Mouse (Mus musculus) layer of hippocampus, postnatal 14 days (tissue): ENCODE results near the gene Myh14. TPM values are rescaled to one million over a fixed set of nuclear protein-coding genes. Genes with fewer than 3 reads are reported as not detected.
A peak's percentile ranks its signal among the peaks of the same experiment; 100 is the strongest.
"Not testable (repeated sequence)": the region's sequence is repeated elsewhere in the genome, so short reads cannot be mapped to it uniquely, and the experiment has no call there.

Experiments
- DNase-seq, 2 experiments: peaks; one replicate each; pipeline ENCODE4 v3.0.0; 2021 to 2022; ENCODE audit warnings: low spot score in 2 of 2, mixed read lengths in 1 of 2
- long read RNA-seq, 2 experiments: library from polyadenylated mRNA; stranded (forward); transcript quantifications; one replicate each; pipeline ENCODE4 v2.0.0; 2021
- total RNA-seq, 2 experiments: library from RNA; stranded (reverse); gene quantifications; 2 replicates each; pipeline ENCODE4 v1.2.3; 2021

Myh14 gene
- 10 to 100 TPM; 20.9 to 24.6 TPM for total RNA-seq
- long read RNA-seq, experiment 1, partial matches to known transcripts = 8 of 13 reads
- long read RNA-seq, experiment 1, other reads (novel, unspliced or antisense) = 5 of 13 reads
- long read RNA-seq, experiment 2, partial matches to known transcripts = 18 of 23 reads
- long read RNA-seq, experiment 2, other reads (novel, unspliced or antisense) = 5 of 23 reads

DNA sequence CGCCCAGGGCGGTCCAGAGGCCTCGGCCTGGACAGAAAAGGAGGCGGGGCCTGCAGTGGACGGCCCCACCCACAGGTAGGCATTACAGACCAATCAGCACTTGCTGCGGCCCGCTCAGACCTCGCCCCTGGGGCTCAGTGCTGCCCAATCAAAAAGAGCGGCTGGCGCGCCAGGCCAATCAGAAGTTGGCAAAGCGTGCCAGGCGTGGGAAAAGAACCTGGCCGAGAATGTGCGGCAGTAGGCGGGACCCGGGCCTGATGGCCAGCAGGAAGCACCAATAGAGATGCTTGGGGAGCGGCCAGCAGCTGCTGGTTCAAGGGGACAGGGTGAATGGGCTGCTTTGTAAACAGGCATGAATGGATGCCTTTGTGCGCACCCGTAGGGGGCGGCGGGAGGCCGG lies at the start of gene Myh14:
Gene Myh14 (minus strand): TSS at position 41 of the 400 bp plus-strand sequence.
- peak; percentile 93 to 97 for DNase-seq

DNA sequence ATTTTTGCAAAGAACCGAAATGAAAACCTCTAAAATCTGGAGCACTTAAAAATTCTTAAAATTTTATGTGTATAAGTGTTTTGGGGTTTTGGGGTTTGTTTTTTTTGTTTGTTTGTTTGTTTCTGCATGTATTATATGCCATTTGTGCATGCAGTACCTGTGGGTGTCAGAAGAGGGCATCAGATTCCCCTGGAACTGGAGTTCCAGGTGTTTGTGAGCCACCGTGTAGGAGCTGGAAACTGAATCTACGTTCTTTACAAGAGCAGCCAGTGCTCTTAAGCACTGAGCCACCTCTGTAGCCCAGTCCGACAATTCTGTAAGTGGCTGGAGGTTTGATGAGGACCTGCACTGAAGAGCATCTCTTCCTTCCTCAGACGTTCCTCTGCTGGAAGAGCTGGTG lies 39.2 kb upstream of the Myh14 start:
- no peak for DNase-seq

DNA sequence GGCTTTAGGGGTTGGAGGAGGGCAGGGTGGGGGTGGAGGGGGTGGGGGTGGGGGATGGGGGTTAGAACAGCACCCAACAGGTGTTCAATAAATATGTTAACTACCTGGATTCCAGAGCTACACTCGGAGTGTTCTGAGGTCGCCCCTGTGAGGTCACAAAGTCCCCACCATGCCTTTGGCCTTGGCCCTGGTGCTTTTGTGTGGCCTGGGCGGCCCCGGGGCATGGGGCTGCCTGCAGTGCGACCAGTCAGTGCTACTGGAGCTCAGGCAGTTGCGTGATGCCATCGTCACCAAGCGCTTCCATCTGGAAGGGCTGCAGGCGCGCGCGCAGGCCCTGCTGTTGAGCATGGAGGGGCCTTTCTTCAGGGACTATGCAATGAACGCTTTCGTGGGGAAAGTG lies 37.9 kb upstream of the Myh14 start, which contains the start of gene Izumo2:
Gene Izumo2 (plus strand): TSS at position 169 of the 400 bp plus-strand sequence.
- DNase-seq = no peak

DNA sequence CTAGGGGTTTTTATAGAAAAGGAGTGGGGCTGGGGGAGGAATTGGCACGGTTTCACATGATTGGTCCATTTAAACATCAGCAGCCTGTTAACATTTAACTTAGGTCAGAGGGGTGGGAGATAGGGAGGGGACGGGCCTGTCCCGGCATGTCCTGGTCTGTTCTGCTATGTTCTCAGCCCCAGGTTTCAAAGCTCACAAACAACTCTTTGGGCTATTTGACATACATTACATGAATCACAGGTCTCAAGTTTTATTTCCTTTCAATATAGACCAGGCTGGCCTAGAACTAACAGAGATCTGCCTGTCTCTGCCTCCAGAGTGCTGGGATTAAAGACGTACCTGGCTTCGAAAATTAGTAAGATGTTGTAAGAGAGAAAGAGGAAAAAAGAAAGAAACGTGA lies 37.5 kb upstream of the Myh14 start:
- not testable (repeated sequence) for DNase-seq

DNA sequence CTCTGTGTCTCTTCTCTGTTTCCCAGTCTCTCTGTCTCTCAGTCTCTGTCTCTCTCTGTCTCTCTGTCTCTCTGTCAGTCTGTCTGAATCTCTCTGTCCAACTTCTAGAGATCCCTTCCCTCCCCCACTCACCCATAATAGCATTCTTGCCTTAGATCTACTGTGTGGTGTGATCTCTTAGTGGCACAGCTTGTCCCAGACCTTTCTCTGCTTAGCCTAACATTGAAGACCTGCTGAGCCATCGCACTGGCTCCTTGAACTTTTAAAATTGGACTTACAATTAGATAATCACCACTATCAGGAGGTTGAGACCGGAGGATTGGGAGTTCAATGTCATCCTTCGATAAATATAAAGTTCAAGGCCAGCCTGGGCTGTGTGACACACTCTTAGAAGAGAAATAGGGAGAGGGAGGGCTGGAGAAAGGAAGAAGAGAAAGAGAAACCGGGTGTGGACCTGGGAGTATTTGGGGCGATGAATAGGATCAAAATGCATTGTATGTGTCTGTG lies 36.6 kb upstream of the Myh14 start:
- DNase-seq = no peak

DNA sequence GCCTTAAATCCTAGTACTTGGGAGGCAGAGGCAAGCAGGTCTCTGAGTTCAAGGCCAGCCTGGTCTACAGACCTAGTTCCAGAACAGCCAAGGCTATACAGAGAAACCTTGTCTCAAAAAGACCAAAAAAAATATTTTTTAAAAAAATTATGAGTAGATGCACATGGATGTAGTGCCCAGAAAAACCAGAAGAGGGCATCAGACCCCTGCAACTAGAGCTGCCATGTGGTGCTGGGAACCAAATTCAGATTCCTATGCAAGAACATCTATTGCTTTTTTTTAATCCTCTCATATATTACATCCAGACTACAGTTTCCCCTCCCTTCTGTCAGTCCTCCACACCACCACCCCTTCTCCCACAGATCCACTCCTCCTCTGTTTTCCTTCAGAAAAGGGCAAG lies 35.7 kb upstream of the Myh14 start:
- DNase-seq = no peak

DNA sequence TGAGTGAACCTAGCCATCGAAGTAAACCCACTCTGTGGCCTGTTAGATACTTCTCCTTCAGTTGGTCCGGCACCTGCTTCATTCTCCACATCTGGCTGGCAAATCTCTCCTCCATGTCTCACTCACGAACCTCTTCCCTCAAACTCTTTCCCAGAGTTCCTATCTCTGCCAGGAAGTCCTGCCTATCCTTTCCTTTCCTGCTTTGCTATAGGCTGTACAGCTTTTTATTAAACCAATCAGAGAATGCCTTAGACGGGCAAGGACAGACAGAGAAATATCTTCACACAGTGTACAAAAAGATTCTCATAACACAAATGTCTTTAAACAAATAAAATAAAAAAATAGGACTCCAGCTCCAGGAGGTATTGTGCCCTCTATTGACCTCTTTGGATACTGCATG lies 34.4 kb upstream of the Myh14 start:
- no peak for DNase-seq

DNA sequence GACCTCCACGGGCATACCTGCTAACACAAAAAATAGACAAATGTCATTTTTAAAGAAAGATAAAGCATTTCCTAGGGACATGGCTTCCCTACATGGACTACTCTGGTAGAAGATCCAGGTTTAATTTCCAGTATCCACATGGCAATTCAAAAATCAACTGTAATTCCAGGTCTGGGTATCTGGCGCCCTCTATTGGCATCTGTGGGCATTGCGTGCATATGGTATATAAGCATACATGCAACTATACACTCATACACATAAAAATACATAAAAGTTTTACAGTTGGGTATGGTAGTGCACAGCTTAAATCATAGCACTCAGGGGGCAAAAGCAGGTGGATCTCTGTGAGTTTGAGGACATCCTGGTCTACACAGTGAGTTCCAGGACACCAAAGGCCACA lies 33.7 kb upstream of the Myh14 start:
- DNase-seq = peak; percentile 41 to 50

DNA sequence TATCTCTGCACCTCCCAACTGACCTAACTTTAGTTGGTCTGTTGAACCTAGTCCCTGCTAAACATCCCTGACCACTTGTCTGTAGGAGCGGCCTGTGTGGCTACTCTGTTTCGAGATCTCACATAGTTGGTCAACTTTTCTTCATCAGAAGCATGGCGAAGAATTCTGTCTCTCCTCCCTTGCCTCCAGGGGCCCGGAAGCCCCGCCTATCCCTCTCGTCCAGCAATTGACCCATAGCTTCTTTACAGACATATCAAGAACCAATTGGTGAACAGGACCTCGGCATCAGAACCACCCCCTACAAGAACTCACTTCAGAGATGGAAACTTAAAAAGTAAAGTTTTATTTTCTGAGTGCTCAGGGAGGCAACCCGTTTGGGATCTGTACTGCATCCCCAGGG lies 32.3 kb upstream of the Myh14 start:
- no peak for DNase-seq

DNA sequence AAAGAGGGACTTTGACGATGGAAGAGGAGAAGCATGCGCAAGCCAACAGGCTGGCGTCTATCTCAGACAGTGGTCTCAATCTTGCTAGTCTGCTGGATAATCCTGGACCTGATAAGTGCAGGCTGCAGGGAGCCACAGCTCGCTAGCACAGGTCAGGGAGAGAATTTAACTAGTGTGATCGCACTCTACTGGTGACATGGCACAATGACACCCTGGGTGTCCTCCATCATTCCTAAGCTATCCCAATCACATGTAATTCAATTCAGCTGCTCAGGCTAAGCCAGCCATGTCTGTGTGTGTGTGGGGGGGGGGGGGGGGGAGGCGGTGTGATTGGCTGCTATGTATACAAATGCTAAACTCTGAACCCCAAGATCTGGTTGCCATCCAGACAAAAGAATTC lies 31.3 kb upstream of the Myh14 start:
- DNase-seq = peak; percentile 31 to 37

DNA sequence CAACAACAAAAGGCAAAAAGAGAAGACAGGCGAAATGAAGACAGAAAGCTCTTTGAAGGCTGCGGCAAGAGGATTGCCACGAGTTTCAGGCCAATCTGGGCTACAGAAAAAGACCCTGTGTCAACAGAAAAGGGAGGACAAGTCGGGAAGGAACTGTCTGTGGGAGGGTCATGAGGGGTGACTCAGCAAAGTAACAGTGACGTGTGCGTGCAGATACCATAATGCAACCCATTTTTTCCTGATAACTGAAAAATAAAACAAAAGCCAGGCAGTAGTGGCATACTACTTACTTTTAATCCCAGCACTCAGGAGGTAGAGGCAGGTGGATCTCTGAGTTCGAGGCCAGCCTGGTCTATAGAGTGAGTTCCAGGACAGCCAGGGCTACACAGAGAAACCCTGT lies 27.3 kb upstream of the Myh14 start:
- DNase-seq = no peak

DNA sequence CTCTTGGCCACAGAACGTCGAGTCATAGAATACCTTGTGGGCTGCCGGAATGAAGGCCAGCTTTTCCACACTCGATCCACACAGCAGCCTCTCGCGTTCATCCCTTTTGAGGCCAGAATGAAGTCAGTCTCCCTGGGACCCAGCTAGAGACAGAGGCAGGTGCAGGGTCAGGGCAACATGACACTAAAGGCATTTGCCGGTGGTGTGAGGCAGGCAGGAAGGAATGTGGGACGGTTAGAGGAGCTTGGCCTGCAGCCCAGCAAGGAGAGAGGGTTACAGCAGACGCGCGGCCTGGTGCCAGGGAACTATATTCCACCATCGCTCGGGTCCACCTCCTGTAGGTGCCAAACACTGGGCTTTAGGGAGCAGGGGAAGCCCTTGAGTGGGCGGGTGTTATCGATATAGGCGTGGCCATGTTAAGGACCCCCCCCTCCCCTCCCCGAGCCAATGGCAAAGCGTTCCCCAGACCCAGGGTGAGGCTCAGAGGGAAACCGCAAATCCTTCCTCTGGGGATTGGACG lies 26.6 kb upstream of the Myh14 start:
- no peak for DNase-seq

DNA sequence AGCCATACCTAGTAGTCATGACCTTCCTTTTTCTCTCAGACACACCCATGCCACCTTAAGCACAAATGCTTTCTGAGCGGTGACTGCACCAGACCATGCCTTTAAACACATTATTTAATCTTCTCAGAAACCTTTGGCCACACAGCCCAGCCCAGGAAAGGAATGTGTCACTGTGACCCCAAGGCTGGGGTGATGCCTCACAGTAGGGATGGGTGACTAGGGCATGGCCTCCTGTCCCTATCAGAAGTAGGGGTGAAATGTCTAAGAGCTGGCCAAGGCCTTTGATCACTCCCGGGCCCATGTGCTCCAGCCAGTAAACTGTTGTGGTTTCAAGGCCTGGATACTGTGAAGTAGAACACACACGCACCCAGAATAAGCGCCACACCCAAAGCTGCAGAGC lies 24.6 kb upstream of the Myh14 start:
- no peak for DNase-seq

DNA sequence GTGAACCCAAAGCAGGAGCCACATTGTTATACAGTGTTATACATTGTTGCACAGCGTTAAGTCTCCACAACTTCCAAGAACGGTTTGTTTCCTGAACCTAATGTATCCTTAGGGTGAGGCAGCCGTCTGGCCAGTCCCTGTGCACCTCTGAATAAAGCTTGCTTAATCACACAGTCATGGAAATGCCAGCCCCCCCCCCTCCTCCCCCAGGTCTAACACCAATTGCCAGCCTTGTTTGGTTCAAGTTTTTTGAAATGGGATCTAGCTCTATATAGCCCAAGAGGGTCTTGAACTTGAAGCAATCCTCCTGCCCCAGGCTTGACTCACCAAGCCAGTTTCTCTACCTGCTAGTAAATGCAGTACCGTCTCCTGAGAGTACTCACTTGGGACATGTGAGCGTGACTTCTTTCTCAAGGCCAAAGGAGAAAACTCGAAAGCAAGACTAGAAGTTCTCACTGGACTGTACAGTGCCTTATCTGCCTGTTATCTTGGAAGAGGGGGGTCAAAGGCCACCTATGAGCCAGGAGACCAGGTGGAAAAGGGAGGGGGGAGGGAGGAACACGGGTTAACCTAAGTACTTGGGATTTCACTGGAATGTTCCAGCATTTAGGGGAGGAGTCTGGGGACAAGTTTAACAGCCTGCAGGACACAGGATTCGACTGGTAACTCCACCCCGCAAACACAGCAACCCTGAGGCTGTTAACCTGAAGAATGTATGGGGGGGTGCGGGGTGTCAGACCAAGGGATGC lies 23.0 kb upstream of the Myh14 start:
- DNase-seq = no peak

DNA sequence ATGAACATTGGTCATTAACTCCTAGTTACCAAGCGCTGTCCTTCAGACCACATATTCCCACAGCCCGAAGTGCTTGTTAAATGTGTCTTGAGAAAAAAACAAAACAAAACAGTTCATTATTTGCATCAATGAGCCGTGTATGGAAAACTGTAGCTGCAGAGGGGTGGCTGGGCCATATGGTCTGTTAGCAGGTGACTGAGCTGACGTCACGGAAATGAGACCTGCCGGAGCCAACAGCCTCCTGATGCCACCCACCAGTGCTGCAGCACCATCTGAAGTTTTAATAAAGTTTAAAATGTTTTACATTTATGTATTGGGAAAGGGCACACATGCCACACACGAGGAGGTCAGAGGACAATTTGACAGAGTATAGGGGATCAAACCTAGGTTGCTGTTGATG lies 18.7 kb upstream of the Myh14 start:
- DNase-seq = no peak

DNA sequence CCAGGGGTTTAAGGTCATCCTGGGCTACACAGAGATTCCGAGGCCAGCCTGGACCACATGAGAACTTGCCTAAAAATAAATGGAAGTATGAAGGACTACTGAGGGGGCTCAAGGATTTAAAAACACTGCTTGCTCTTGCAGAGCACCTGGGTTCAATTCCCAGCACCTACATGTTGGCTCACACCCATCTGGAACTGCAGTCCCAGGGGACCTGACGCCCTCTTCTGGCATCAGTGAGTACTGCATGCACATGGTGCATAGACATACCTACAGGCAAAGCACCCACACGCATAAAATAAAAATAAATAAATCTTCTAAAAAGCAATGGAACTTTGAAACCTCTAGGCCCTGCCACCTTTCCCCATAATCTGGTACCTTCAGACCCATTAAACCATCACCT lies 18.2 kb upstream of the Myh14 start:
- DNase-seq = no peak

DNA sequence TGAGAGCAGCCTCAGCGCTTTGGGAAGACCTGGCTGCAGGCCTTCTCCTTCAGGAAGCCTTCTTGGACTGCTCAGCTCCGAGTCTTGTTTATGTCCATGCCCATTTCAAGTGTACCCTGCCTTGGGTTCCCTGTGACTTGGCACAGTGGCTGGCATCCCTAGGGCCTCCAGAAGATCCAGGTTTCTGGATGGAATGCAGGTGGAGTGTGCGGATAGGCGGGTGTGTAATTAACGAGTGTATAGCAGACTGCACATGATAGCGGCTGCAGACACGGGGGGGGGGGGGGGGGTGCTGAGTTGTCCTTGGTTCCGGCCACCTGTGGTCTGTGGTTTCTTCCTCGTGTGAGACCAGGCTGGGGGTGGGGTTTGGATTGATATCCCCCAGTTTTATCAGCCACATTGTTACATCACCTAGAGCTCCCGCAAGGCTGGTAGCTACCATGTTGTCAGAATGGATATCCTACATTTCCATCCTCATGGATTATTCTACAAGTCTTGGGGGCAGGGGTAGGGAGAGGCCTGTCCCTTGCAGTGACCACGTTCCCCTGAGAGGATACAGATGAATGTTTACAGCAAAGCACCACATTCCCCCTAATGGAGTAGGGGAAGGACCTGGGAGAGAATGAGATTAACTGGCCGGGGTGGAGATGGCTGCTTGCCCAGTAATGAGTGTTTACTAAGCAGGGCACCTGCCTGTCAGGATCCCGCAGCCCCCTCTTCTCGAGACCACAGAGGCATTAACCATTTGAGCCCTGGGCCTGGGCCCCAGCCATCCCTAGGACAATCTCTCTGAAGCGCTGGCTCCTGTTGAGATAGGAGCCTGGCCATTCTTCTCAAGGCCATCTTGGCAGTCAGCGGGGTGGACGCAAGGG lies 15.1 kb upstream of the Myh14 start:
- no peak for DNase-seq

DNA sequence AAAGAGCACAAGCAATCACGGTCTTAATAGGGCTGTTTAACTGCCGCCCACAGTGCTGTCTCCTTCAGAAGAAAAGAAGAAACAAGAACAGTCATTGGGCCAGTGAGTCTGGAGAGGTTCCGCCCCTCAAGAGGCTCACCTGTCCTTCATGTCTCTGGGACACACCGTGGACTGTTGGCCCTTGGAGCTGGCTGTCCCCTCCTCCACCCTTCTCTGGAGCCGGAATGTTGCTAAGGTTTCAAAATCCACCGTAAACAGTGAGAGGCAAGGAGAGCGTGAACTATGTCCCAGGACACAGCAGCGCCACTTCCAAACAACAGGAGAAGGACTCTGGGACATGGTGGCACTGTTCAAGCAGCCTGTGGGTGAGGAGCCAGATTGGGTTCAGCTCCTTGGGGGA lies 13.0 kb upstream of the Myh14 start:
- DNase-seq = no peak

DNA sequence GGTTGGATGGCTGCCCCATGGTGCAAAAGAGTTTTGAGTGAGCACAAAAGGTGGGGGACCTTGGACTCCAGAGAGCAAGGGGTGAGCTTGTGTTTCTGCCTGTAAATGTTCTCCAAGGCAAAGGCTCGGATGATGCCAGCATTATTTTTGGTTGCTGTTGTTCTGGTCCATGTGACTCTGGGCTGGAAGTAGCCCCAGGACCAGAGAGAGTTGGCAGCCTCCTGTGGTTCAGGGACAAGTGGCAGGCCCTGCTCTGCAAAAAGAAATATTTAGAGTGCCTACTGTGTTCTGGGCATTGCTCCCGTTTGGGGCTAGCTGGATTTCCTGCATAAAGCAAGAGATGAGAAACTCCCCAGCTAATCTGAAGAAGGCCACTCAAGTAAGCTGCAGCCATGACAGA lies 6.0 kb upstream of the Myh14 start:
- peak; percentile 40 to 81 for DNase-seq

DNA sequence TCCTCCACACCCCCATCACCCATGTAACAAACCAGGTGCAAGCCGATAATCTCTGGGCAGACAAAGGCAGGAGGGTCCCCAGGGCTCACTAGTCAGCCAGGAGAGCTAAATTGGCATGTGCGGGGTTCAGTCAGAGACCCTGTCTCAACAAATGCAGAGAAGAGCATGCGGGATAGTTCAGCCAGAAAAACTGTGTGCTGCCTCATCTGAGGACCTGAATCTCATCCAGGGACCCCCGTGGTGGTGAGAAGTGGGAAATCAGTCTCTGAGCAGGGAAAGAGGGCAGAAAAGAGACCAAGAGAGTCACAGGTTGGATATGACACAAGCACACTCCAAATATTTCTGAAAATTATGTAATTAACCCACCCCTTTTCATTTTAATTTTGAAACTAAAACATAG lies 5.5 kb upstream of the Myh14 start:
- DNase-seq = no peak

DNA sequence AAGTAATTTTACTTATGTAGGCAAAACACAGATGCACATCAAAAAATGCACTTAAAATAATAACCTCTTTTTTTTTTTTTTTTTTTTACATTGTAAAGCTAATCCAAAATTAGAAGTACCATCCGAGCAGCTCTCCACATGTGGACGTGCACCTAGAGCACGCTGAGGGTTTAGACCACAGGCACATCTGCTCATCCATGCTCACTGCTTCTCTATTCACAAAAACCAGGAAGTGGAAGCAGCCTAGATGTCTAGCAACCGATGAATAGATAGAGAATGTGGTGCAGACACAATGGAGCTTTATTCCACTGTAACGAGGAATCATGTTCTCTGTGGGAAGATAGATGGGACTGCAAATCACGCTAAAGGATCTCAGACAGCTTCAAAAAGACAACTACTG lies 4.5 kb upstream of the Myh14 start:
- no peak for DNase-seq

DNA sequence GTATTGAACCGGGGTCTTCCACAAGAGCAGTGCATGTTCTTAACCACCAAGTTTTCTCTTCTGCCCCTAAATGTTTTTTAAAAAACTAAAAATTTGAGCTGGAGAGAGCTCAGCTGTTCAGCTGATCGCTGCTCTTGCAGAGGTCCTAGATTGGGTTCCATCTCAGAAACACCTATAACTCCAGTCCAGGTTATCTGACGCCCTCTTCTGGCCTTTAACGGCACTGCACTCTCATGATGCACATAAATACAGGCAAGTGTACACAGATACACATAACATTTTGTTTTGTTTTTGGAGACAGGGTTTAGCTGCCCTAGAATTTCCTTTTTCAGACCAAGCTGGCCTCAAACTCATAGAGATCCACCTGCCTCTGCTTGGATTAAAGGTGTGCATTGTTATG lies 3.9 kb upstream of the Myh14 start:
- DNase-seq = no peak
